Mouse (Mus musculus) midbrain, embryonic 11.5 days (tissue): ENCODE measurements at regions not wholly inside any gene's neighbourhood (a gene's known extent, or its start where the extent isn't known, plus 50 kb on each side); places are given as distances from the start of the nearest gene placed in this dataset.

Experiments used
- ATAC-seq: fragments of 200-750 bp; cut with Nextera tagmentation; 2 replicates; pipeline ENCODE4 v1.8.0; 2017; ENCODE audit warnings: moderate TSS enrichment, moderate library complexity; ENCODE audit not compliant: low FRiP score
- DNase-seq: peaks from one replicate; pipeline ENCODE4 v3.0.0; 2015; ENCODE audit warnings: low spot score; ENCODE audit errors: missing footprints
- H3K27ac ChIP-seq: fragments of 300-500 bp; sonication (generic); 2 replicates; pipeline ENCODE4 v1.5.1; 2014; ENCODE audit warnings: low read depth, low read length
- H3K27me3 ChIP-seq: fragments of 300-500 bp; sonication (generic); 2 replicates; pipeline ENCODE4 v1.6.1; 2014; ENCODE audit warnings: mild to moderate bottlenecking, low read length, moderate library complexity, mixed read lengths; ENCODE audit not compliant: control insufficient read depth, insufficient read depth
- H3K36me3 ChIP-seq: fragments of 300-500 bp; sonication (generic); 2 replicates; pipeline ENCODE4 v1.6.1; 2014; ENCODE audit warnings: mild to moderate bottlenecking, low read length, moderate library complexity, mixed read lengths; ENCODE audit not compliant: control insufficient read depth, insufficient read depth
- H3K4me1 ChIP-seq: fragments of 300-500 bp; sonication (generic); 2 replicates; pipeline ENCODE4 v1.6.1; 2014; ENCODE audit warnings: low read length; ENCODE audit not compliant: control insufficient read depth, insufficient read depth
- H3K4me2 ChIP-seq: fragments of 300-500 bp; sonication (generic); 2 replicates; pipeline ENCODE4 v1.6.1; 2014; ENCODE audit warnings: mild to moderate bottlenecking, moderate library complexity
- H3K4me3 ChIP-seq: fragments of 300-500 bp; sonication (generic); 2 replicates; pipeline ENCODE4 v1.5.1; 2014; ENCODE audit warnings: low read depth, low read length
- H3K9ac ChIP-seq: fragments of 300-500 bp; sonication (generic); 2 replicates; pipeline ENCODE4 v1.6.1; 2014; ENCODE audit warnings: low read length
- H3K9me3 ChIP-seq: fragments of 300-500 bp; sonication (generic); 2 replicates; pipeline ENCODE4 v1.6.1; 2016; ENCODE audit warnings: low read length; ENCODE audit not compliant: control insufficient read depth
- WGBS: fragments of 180-500 bp; shearing (Covaris S2); extraction: QIAGEN DNeasy Blood & Tissue Kit; methylation state at CpG from one replicate; pipeline ENCODE4 v1.1.7; 2014; 5-methylcytosine and 5-hydroxymethylcytosine counted together

DNA sequence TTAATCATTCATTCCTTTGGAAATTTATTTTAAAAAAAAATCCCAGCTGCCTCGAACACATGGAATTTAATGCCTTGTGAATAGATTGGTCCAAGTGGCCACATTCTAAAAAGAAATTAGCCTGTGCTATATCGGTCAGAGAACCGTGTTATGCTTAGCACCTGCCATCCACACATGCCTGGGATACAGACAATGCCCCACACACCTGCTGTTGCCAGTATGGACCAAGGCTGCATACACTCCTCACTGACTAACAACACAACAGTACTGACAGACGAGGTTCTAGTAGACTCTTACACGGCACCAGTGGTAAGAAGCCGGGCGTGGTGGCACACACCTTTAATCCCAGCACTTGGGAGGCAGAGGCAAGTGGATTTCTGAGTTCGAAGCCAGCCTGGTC, 276.4 kb upstream of the Jmjd1c start:
- no peaks in the 10 kb centered on the region for H3K36me3 ChIP-seq
- ATAC-seq (no peak), DNase-seq (peak; percentile 72)
- H3K4me3 ChIP-seq, result no peak overlapping the region
- H3K9me3 ChIP-seq, result no peaks in the 10 kb centered on the region
- H3K27me3 ChIP-seq, result no peaks in the 10 kb centered on the region
- no peak overlapping the region for H3K4me2 ChIP-seq
- 88% methylated on average over 8 of the region's 8 CpGs for WGBS
- no peaks in the 10 kb centered on the region for H3K4me1 ChIP-seq
- no peak overlapping the region for H3K27ac ChIP-seq
- no peak overlapping the region for H3K9ac ChIP-seq

DNA sequence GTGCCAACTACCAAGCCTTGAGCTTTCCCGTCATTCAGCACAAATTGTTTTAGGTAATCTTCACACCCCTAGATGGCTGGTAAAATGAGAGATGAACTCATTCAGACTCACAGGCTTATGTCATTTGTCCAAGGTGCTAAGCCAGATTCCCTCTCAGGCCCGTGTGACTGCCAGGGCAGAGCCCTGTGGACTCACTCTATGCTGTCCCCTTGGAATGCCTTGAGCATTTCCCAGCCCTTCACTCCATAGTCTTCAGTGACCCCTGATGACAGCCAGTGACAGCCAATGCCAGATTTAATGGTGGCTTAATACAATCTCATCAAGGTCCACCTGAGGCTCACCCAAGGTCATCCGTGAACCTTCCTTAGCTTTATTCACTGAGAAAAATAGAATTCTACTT, 270.2 kb upstream of the Jmjd1c start:
- WGBS, result 81% methylated on average over 3 of the region's 3 CpGs
- ATAC-seq (no peak), DNase-seq (no peak)
- no peaks in the 10 kb centered on the region for H3K9me3 ChIP-seq
- no peak overlapping the region for H3K27ac ChIP-seq
- H3K36me3 ChIP-seq, result no peaks in the 10 kb centered on the region
- H3K4me2 ChIP-seq, result no peak overlapping the region
- no peak overlapping the region for H3K9ac ChIP-seq
- no peaks in the 10 kb centered on the region for H3K4me1 ChIP-seq
- H3K4me3 ChIP-seq, result no peak overlapping the region
- no peaks in the 10 kb centered on the region for H3K27me3 ChIP-seq

DNA sequence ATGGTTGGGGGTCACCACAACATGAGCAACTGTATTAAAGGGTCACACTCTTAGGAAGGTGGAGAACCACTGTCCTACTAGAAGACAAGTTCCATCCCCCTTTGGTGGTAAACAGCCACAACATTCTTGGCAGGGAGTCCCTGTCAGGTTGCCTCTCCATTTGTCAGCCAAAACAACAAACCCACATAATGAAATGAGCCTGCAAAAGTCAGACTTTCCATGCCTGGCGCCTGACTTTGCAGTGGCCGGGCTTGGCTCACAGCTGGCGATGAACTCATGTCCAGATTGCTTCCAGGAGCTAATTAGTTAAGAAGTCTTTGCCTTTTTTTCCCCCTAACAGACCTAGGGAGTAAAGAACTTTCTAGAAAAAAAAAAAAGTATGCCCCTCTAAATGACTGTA, 269.6 kb upstream of the Jmjd1c start:
- Histone ChIP-seq H3K27me3 (no peaks in the 10 kb centered on the region), H3K36me3 (no peaks in the 10 kb centered on the region), H3K27ac (no peak overlapping the region), H3K9ac (no peak overlapping the region), H3K4me3 (no peak overlapping the region), H3K9me3 (no peaks in the 10 kb centered on the region), H3K4me1 (no peaks in the 10 kb centered on the region), H3K4me2 (no peak overlapping the region)
- 81% methylated on average over 3 of the region's 3 CpGs for WGBS
- ATAC-seq (no peak), DNase-seq (no peak)

GRCm38 (mm10) chr10:66834974-66835373, 261.0 kb upstream of the Jmjd1c start:
- H3K4me1 ChIP-seq, result no peaks in the 10 kb centered on the region
- H3K4me2 ChIP-seq, result no peak overlapping the region
- no peak overlapping the region for H3K27ac ChIP-seq
- ATAC-seq (no peak), DNase-seq (no peak)
- no peak overlapping the region for H3K9ac ChIP-seq
- 78% methylated on average over 4 of the region's 4 CpGs for WGBS
- no peaks in the 10 kb centered on the region for H3K36me3 ChIP-seq
- no peaks in the 10 kb centered on the region for H3K9me3 ChIP-seq
- H3K27me3 ChIP-seq, result no peaks in the 10 kb centered on the region
- H3K4me3 ChIP-seq, result no peak overlapping the region

DNA sequence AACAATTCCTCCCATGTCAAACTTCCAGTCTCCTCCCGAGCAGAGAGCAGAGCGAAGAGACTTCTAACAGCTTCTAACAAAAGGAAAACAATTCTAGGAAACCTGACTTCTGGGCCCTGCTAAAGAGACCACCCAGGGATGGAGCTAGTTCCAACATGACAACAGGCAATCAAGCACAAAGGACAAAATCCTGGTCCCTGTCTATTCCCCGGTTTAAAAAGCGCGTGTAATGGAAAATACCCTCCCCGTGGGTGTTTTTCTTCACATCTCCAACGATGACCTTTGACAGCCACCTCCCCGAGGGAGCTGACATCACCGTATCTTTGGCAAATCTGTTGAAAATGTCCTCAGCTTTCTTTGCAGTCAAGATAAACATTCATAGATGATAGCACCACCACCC, 256.9 kb upstream of the Jmjd1c start:
- Histone ChIP-seq H3K27ac (no peak overlapping the region), H3K4me3 (no peak overlapping the region), H3K9me3 (no peaks in the 10 kb centered on the region), H3K4me1 (no peaks in the 10 kb centered on the region), H3K27me3 (no peaks in the 10 kb centered on the region), H3K36me3 (no peaks in the 10 kb centered on the region), H3K9ac (no peak overlapping the region), H3K4me2 (no peak overlapping the region)
- ATAC-seq, result no peak
- 51% methylated on average over 9 of the region's 9 CpGs for WGBS
- DNase-seq, result no peak

- Histone ChIP-seq H3K27ac (no peak overlapping the region), H3K4me1 (no peaks in the 10 kb centered on the region), H3K36me3 (no peaks in the 10 kb centered on the region), H3K9ac (no peak overlapping the region), H3K4me3 (no peak overlapping the region), H3K4me2 (no peak overlapping the region), H3K27me3 (no peaks in the 10 kb centered on the region), H3K9me3 (no peaks in the 10 kb centered on the region)
- no peak for ATAC-seq
- DNase-seq, result no peak
- 69% methylated on average over 2 of the region's 2 CpGs for WGBS
Measured at GRCm38 (mm10) chr10:66843258-66843657, 252.7 kb upstream of the Jmjd1c start.

DNA sequence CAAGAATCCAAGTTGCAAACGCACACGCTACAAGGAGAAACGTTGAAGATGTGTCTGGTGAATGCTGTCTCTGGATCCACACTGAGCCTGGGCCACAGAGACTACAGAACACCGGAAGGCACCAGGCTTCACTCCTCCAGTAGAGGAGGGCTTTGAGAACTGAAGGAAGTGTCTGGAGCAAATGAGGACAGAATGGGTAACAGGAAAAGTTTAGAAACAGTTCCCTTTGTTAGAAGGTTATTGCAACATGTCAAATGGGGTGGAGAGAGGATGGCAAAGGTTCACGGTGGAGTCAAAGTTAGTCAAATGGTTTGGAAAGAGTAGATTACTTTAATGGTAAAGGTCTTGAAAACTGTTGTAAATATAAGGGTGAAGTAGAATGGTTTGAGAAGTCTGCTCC, 247.1 kb upstream of the Jmjd1c start:
- ATAC-seq, result no peak
- WGBS, result 93% methylated on average over 5 of the region's 5 CpGs

GRCm38 (mm10) chr10:66849681-66850080, 246.2 kb upstream of the Jmjd1c start:
- no peaks in the 10 kb centered on the region for H3K27me3 ChIP-seq
- H3K9ac ChIP-seq, result no peak overlapping the region
- no peaks in the 10 kb centered on the region for H3K9me3 ChIP-seq
- H3K4me1 ChIP-seq, result no peaks in the 10 kb centered on the region
- ATAC-seq, result no peak
- H3K4me2 ChIP-seq, result no peak overlapping the region
- no peak overlapping the region for H3K27ac ChIP-seq
- no peaks in the 10 kb centered on the region for H3K36me3 ChIP-seq
- no peak for DNase-seq
- 80% methylated on average over 6 of the region's 6 CpGs for WGBS
- no peak overlapping the region for H3K4me3 ChIP-seq

More for the DNA sequence above, 247.1 kb upstream of the Jmjd1c start:
- Histone ChIP-seq H3K27me3 (no peaks in the 10 kb centered on the region), H3K4me3 (no peak overlapping the region), H3K36me3 (no peaks in the 10 kb centered on the region), H3K9me3 (no peaks in the 10 kb centered on the region), H3K4me1 (no peaks in the 10 kb centered on the region), H3K27ac (no peak overlapping the region), H3K9ac (no peak overlapping the region), H3K4me2 (no peak overlapping the region)
- DNase-seq, result no peak

DNA sequence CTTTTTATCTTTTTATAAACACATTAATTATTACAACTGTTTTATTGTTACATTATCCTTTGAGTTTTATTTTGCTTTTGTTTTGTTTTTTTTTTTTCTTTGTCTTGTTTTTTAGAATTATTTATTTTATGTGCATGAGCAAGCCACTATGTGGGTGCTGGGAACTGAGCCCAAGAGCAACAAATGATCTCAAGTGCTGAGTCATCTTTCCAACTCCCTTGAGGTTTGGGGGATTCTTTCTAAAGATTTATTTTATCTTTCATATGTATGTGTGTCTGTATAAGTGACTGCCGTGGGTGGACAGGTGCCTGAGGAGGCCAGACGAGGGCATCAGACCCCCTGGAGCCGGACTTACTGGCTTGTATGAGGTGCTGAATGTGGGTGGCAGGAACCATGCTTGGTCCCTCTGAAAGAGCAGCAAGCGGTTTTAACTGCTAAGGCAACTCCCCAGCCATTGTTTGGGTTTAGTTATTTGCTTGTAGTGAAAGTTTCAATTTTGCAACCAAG, 244.9 kb upstream of the Jmjd1c start:
- H3K27ac ChIP-seq, result no peak overlapping the region
- WGBS, result 74% methylated on average over 4 of the region's 4 CpGs
- ATAC-seq, result no peak
- no peaks in the 10 kb centered on the region for H3K27me3 ChIP-seq
- H3K9ac ChIP-seq, result no peak overlapping the region
- no peaks in the 10 kb centered on the region for H3K36me3 ChIP-seq
- H3K4me2 ChIP-seq, result no peak overlapping the region
- DNase-seq, result no peak
- H3K4me1 ChIP-seq, result no peaks in the 10 kb centered on the region
- H3K4me3 ChIP-seq, result no peak overlapping the region
- H3K9me3 ChIP-seq, result no peaks in the 10 kb centered on the region

DNA sequence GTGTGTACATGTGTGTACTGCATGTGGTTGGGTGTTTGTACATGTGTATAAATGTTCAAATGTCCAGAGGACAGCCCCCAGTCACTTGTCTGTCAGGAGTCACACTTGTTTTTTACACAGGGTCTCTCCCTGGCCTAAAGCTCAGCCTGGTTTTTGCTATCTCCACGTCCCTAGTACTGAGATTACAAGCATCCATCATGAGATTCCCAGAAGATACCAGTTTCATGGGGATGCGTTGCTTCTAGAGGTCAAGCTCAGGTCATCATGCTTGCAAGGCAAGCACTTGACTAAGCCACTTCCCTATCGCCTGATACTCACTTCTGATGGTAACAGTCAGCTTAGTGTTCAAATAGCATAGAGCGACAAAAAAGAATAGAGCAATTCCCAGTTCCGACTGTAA, 244.1 kb upstream of the Jmjd1c start:
- Histone ChIP-seq H3K27ac (no peak overlapping the region), H3K4me2 (no peak overlapping the region), H3K4me1 (no peaks in the 10 kb centered on the region), H3K27me3 (no peaks in the 10 kb centered on the region), H3K36me3 (no peaks in the 10 kb centered on the region), H3K9ac (no peak overlapping the region), H3K9me3 (no peaks in the 10 kb centered on the region), H3K4me3 (no peak overlapping the region)
- 79% methylated on average over 5 of the region's 5 CpGs for WGBS
- ATAC-seq (no peak), DNase-seq (no peak)
